Mouse (Mus musculus) induced T-regulatory cell, adult 2 months (primary cell): Measurements from ENCODE around the gene Ubac2.
A peak's percentile ranks its signal among the peaks of the same experiment; 100 is the strongest.
"Not testable (repeated sequence)": the region's sequence is repeated elsewhere in the genome, so short reads cannot be mapped to it uniquely, and the experiment has no call there.

Source experiments
- DNase-seq: peaks from one replicate; pipeline ENCODE4 v3.0.0-alpha.2; 2012; ENCODE audit warnings: low read depth

Gene Ubac2

DNA sequence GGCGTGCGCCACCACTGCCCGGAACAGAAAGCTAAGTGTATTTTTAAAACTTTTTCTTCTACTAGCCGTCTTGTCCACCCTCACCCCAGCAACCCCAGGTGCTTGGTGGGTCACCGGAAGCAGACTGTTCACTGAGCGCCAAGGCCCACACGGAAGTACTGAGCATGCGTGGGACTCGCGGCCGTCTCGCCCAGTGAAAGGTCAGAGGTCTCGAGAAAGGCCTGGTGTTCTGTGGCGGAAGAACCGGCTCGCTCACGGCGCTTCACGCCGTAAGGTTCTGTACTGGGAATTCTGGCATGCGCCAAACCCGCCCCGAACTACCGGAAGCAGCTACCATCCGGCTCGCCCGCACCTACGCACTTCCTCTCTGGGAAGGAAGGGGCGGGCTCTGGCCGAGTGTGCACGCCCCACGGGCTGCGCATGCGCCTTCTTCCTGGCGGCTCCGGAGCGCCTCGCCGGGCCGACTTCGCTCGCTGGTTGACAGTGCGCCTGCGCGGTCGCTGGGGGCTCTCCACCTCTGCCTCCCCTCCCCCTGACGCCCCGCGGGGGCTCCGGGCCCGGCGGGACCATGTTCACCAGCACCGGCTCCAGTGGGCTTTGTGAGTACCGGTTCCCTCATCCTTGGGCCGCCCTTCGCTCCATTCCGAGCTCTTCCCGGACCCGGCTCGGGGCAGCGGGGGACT, at the start of gene Ubac2:
Gene Ubac2, plus strand, starts transcription at position 445 of the 683 bp plus-strand sequence.
- DNase-seq: peak; percentile 99

DNA sequence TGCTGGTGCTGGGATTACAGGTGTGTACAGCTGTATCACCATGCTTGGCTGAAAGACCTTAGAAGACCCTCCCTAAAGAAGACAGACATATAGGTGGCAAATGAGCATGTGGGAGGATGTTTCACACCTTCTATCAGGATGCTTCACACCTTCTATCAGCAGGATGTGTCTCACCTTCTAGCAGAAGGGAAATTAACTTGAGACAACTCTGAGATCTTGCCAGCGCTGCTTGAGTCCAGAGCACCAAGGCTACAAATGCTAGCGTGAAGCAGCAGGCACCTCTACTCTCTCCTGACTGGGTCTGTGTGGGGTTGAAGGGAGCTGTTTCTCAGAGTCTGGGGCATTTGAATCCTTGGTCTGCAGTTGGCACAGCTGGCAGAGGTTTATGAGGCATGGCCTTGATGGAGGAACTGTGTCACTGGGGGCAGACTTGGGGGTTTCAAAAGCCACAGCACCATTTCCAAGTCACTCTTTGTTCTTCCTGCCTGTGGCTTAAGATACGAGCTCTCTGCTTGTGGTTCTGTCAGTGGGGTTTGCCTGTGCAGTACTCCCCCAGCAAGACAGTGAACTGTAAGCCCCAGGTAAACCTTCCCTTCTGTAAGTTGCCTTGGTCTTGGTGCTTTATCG, 48.5 kb upstream of the Ubac2 start:
- DNase-seq: peak; percentile 60

DNA sequence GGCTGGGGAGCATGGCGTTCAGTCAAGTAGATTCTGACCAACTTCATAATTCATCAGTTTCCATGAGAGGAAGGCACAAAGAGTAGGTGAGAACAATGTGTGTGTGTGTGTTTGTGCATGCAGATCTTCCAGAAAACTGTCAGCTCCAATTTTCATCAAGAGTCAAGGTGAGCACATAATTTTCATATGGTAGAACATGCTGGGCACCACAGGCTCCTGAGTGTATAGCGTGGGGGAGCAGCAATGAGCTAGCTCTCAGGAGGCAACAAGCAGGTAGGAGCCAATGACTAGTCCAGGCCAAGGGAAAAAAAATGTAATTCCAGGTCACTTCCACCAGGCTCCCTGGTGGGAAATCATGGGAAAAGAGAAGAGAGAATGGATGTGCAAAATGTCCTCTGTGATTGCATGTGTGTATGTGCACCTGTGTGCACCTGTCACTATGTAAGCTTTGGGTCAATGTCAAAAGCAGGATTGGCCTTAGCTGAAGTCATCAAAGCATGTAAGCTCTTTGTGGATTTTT, 45.4 kb upstream of the Ubac2 start:
- DNase-seq: no peak

DNA sequence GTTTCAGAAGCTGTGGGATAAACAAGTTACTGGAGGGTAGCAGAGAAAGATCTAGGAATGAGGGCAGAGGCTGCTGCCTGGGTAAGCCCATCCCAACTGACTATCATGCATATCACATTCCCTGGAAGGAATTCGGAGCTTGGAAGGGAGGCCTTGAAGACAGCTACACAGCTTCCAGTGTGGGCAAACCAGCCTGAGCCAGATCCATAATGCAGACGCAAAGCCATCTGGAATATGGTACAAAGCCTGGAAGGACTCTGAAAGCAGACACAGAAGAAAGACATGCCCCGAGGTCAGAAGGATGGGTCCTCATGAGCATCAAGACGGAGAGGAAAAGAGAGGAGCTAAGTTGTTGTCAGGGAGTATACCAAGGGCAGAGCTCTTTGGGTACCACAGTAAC, 40.3 kb upstream of the Ubac2 start:
- no peak for DNase-seq

DNA sequence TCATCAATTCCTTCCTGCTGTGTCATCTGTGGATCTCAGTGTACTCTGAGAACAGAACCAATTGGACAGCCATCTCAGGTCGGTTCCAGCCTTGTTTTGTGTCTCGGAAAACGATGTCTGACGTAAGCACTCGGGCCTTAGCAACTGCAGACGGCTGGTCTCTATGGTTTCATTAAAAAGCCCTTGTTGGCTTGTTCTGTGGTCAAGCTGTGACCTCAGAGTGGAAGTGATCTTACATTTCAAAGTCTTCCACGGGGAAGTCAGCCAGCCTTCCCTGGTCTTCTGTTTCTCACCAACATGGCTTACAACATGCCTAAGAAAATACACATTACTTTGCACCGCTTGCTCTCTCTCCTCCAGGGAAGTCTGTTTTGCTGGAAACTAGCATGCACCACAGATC, 38.2 kb upstream of the Ubac2 start:
- no peak for DNase-seq

DNA sequence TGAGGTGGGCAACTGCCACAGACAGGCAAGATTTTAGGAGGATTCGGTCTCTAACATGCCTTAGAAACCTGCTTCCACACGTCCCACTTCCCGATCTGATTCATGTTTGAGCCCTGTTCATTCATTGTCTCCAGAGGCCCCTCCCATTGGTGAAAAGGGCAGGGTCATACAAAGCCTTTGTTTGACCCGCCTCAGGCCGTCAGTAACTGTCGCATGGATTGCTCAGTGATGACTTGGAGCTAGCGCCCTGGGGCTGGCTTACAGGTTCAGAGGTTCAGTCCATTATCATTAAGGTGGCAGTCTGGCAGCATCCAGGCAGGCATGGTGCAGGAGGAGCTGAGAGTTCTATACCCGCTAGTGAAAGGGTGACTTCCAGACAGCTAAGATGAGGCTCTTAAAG, 33.9 kb upstream of the Ubac2 start:
- DNase-seq: no peak

DNA sequence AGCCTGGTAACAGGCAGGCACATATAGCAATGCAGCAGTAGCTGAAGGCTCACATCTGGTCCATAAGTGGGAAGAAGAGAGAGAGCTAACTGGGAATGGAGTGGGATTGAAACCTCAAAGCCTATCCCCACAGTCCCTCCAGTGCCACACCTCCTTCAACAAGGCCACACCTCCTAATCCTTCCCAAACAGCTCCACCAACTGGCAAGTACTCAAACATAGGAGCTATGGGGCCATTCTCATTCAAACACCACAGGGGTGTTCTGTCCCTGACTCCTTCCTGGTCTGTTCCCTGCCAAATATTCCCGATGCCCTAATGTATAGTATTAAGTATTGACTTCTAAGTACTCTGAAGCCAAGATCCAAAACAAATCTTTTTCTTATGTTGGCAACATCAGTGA, 27.2 kb upstream of the Ubac2 start:
- DNase-seq: no peak

DNA sequence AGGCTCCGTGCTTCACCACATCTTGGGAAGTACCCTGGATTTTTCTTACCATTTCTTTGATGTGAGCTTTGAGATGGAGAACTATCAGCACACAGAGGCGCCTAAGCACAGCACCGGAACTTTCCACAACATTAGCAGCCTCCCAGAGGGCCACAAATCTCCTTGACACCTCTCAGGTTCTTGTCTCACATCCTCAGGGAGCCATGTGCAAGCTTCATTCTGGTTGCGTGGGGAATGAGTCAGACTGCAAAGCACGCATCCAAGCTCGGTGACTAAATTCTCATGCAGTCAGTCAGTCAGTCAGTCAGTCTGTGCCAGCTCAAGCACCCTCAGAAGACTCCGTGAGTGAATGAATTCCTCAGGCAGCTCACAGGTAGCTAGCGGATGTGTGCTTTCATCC, 25.9 kb upstream of the Ubac2 start:
- no peak for DNase-seq

DNA sequence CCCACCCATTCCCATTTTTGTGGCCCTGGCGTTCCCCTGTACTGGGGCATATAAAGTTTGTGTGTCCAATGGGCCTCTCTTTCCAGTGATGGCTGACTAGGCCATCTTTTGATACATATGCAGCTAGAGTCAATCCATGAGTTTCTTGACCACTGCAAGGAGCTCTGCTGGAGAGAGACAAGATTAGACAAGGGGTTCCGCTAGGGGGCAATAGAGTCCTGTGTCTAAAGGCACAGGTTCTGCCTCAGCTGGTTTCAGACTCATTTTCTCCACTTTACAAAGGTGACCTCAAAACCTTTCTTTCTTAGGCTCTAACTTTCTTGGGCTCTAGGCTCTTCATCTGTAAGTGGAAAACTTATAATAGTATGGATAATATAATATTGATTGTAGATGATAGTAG, 13.3 kb upstream of the Ubac2 start:
- DNase-seq: peak; percentile 94

DNA sequence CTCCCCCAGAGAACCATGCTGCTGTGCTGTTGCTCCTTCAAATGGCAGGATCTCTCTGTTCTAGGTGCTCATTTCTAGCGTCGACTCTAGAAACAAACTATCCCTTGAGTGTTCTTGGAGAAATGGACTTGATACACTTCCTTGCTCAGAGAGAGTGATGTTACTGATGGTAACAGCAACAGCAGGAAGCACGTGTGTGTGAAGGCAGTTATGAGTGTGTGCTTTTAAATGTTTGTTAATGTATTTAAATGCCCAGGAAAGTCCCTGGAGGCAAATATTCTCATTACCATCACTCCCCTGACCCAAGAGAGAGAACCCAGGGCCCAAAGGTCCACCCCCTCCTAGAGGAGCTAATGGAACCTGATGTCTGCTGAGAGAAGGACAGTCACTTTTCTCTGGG, 11.8 kb upstream of the Ubac2 start:
- DNase-seq: no peak

DNA sequence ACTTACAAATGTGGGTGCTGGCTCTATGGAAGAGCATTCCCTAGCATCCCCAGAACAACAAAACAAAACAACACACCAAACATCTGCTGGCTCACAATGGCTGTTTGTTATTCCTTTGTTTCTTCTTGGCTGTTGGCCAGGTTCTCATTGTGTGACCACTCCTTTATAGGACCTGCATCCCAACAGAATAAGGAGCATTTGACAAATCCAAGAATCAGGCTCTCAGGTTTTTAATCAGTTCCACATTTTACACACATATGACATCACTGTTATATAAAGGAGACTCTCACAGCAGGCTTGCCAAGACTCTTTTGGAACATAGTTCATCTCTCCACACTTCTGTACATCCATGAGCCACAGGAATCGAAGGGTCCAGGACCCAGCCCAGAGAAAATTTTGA, 9.3 kb upstream of the Ubac2 start:
- DNase-seq: no peak

DNA sequence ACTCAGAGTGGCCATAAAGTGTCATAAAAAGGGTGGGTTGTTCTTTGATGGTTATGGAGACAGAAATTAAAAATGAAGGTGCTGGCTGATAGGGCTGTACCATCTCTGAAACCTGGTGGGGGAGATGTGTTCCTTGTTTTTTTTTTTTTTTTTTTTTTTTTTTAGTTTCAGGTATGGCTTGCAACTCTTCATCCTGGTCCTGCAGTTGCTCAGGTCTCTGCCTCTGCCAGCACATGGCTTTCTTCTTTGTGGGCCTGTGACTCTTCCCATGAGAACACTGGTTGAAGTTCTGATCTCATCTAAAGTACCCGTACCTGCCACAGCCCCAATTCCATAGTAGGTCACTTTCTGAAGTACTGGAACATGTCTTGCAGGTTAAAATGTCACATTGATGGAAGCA, 5.7 kb upstream of the Ubac2 start:
- DNase-seq: no peak

DNA sequence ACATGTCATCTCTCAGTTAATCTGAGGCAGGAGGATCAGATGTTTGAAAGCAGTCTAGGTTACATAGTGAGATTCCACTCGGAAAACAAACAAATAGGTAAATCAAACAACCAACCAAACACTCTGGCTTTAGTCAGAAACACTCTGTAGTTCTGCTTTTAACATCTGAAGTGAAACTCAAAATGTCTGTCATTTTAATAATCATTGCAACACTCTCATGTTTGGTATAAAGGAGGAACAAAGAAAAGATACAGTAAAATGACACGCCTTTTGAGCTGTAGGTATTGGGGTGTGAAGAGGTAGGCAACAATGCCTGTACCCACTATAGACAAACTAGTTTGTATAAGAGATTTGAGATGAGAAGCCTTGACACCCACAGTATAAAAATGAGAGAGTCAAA, 5.2 kb upstream of the Ubac2 start:
- no peak for DNase-seq

DNA sequence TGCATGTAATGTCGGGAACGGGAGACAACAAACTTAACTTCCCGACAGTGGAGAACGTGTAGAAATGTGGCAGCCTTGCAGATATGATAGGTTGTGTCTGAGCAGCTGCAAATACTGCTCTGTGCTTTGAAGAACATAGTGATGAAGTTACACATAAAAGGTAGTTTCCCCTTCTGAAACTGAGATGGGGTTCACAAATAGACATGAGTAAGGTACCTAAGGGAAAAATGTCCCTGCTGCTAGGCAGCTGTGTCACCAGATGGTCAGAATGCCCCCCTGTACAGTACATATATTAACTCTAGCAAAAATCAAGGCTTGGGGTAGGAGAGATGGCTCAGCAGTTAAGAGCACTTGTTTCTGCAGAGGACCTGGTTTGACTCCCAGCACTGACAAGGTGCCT, 4.8 kb upstream of the Ubac2 start:
- no peak for DNase-seq

DNA sequence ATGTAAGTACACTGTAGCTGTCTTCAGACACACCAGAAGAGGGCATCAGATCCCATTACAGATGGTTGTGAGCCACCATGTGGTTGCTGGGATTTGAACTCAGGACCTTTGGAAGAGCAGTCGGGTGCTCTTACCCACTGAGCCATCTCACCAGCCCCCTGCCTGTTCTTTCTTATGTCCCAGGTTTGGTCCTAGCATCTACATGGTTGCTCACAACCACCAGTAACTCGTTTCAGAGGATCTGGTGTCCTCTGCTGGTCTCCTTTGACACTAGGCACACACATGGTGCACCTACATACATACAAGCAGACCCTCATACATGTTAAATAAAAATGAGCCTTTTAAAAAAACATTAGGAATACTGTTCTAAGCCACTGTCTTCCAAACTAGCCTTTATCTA, 2.2 kb upstream of the Ubac2 start:
- not testable (repeated sequence) for DNase-seq

DNA sequence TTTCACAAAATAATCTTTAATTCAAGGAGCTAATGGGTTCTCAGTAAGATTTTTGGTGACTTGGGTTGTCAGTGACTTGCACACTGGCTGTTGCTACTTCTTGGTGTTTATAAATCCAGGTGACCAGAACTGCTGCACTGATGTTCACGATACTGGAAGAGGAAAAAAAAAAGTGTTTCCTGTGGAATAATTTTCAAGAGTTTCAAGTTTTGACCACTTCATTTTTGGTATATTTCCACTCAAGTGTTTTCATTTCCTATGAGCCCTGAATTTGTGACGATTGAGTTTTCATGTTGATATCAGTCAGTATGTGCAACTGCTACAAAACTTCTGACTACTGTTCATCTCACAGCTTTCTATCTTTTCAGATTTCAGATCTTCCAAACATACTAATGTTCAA, 1.6 kb upstream of the Ubac2 start:
- DNase-seq: peak; percentile 40

DNA sequence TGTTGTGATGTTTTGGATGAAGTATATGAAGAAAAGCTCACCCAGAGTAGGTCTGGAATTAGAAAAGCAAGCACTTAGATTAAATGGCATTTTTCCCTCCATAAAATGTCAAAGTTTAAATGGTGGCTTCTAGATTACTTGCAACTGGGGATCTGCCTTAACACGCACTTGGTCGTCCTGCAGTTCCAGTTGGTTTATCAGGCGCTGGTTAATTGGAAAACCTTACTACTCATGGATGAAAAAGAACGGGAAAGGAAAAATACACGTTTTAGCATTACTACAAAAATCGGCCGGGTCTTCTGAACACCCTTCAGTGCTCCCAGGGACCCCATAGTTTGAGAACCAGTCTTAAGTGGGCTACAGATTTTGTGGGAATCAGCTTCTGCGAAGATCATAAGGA, 780 bp upstream of the Ubac2 start:
- DNase-seq: no peak

DNA sequence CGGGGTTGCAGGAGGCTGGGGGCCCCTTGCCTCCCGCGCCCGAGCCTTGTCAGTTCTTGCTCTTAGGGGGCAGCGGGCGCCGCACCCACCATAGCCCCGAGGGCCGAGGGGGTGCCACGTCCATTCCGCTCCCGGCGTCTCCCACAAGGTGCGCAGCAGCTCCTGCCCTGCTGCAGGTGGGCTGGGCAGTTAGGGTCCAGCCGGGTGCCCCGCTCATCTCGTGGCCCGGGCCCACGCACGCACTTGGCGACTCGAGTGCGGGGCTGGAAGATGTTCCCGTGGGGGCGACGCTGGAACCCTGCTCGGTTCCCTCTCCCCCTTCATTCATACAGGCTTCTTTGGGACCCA, 413 bp downstream of the Ubac2 start:
- DNase-seq: no peak

DNA sequence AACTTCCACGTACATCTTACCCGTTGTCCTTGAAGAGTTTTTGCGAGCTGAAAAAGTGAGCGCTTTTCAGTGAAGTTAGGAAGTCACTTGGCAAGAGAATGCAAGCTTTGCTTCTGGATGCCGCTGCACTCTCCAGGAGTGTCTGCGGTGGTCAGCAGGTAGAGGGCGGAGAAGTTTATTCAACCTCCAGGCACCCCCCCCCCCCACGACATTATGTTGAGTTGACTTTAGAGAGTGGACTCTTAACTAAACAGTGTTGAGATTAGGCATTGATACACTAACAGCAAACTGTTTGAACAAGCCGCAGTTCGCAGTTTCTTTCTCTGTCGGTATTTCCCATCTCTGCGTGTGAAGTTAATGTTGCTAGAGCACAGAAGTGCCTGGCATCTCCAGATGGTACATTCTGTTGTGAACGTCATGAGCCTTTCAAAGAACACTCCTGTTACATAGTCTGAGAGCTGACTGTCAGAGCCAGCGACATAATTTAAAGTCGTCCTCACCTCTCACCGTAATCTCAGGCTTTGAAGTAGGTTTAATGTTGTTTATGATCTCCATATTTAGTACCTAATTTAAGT, 933 bp downstream of the Ubac2 start:
- peak; percentile 80 for DNase-seq

DNA sequence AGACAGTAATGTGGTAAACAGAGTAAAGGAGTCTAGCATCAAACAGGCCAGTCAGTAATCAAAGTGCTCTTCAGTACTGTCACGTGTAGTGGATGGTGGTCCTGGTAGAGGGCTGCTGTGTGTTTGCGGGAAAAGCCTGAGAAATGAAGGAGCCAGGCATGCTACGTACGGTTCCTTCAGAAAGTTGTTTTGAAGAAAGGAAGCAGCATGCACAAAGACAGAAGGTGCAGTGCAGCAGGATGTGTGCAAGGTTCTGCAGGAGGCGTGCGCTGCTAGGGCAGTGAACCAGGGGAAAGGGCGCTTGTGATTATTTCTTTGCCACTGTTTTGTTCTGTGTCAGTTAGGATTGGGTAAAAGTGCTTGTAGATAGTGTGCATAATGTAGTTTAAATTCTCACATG, 2.8 kb downstream of the Ubac2 start:
- DNase-seq: peak; percentile 68

DNA sequence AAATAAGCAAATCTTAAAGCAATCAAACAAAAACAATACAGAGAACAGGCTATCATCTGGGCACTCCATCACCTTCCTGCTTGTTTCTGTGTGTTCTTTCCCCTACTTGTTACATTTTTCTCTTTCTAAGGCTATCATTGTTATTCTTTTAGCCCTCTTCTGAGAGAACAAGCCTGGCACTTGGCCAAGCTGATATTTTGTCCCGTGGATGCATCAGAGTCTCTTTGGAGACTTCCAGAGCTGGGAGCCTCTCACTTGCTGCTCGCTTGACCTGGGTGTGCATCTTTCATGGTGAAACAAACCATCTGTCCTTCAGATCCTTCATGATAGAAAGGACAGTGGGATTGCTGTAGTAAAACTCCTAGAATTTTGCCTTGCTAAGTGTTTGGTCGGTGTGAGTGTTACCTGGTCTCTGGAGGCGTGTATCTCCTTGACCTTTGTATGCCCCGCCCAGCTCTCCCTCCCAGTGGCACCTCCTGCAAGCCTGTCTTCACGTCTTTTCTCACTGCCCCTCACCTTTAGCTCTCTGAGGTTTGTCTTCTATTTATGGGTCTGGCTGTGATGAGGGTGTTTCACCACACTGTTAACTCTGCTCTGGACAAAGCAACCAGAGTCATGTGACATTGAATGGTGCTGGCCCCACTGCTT, 5.9 kb downstream of the Ubac2 start:
- no peak for DNase-seq

DNA sequence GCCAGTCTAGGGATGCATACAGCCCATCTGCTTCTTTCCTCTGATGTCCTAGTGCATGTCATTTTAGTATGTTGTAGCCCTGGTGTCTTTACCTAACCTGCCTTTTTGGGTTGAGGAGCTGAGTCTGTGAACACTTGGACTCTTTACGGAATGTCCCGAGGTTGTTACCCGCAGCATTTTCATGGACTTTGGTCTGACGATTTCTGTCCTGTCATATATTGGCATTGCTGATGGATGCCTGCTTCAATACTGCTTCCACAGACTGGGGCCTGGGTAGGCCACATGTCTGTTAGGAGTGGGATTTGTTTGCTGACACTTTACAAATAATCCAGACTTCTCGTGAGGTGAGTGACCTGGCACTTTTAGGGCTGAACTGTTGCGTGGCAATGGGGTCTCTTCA, 15.3 kb downstream of the Ubac2 start:
- DNase-seq: no peak

DNA sequence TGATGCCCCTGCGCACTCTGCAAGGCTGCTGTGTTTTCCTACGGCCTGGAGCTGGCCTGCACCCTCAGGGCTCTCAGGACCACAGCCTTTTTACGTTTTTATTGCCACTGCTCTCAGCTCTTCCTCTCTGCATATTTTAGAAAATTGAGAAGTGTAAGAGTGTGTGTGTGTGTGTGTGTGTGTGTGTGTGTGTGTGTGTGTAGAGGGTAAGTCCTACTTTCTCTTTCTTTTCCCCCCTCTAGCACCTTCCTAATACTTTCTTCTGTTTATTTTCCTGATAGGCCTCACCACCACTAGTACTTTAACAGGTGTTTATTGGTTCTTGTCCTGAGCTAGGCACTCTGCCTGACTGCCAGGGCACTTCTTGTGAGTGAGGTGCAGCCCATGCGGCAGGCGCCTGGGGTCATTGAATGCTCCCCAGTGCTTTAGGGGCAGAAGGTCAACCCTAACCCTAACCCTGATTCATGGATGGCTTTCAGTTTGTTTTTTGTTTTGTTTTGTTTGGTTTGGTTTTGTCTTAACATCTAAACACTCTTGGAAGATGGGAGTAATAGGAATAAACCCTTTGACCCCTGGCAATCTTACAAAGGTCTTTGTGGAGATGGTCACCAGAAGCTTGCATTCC, 16.2 kb downstream of the Ubac2 start:
- no peak for DNase-seq
